Mouse (Mus musculus): ENCODE measurements around the gene Rnf187.

DNA sequence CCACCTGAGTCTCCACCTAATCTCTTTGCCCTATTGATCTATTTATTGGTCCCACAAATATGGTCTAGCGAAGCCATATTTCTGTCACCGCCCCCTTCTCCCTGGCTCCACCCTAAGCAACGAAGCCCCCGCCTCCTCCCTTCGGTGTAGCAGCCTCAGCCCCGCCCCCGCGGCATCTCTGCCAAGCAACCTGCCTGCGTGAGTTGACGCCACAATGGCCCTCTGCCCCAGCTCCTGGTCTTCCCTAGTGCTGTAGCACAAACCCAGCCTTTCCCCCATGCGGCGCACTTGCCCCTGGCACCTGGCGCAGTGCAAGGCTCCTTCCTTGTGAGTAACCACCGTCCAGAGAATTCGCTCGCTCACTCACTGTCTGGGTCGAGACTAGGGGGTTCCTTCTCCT, 24.8 kb upstream of the Rnf187 start:
- TF ChIP-seq CTCF (IDR thresholded peaks at IDR 0.05; ENCODE audit: extremely low read depth, insufficient read length, insufficient replicate concordance, low read depth, low read length) = no peak
- no peak for TF ChIP-seq POLR2A (IDR thresholded peaks at IDR 0.05; ENCODE audit: low read depth, low read length)

Measured in small intestine, adult 2 months (tissue).